Mouse (Mus musculus) ovary, adult 18-20 months (tissue): ENCODE data around the gene Dpysl5.

ENCODE experiments used
- DNase-seq: peaks from one replicate; pipeline ENCODE4 v3.0.0; 2022; ENCODE audit warnings: low spot score, mixed read lengths

Dpysl5 gene

DNA sequence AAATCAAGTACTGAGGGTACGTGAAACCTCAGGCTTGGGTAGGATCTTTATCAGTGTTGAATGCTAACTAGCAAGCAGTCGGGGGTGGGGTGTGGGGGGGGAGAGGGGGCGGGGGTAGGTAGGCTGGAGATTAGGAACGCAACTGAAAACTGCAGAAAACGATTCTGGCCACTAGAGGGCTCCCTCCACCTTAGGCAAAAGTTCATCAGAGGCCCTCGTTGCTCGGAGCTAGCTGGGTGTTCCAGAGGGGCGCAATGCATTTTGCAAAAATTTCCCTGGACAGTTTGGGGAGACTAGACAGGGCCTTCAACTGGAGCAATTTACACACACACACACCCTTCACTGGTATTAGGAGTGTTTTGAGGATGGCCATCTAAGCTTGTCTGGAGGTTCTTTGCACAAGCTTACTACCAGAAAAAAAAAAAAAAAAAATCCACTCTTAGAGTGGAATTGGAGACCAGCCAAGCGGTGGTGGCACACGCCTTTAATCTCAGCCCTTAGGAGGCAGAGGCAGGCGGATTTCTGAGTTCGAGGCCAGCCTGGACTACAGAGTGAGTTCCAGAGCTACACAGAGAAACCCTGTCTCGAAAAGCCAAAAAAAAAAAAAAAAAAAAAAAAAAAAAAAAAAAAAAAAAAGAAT is 1.5 kb upstream of the Dpysl5 start:
- DNase-seq, result peak; percentile 32

- no peak for DNase-seq
These were observed 878 bp upstream of the Dpysl5 start for GRCm38 (mm10) chr5:30710486-30710885.

GRCm38 (mm10) chr5:30712002-30712390 is 632 bp downstream of the Dpysl5 start:
- DNase-seq, result no peak

- no peak for DNase-seq
These were observed 1.3 kb downstream of the Dpysl5 start for GRCm38 (mm10) chr5:30712441-30713298.

GRCm38 (mm10) chr5:30713299-30713675 is 1.9 kb downstream of the Dpysl5 start:
- no peak for DNase-seq

DNA sequence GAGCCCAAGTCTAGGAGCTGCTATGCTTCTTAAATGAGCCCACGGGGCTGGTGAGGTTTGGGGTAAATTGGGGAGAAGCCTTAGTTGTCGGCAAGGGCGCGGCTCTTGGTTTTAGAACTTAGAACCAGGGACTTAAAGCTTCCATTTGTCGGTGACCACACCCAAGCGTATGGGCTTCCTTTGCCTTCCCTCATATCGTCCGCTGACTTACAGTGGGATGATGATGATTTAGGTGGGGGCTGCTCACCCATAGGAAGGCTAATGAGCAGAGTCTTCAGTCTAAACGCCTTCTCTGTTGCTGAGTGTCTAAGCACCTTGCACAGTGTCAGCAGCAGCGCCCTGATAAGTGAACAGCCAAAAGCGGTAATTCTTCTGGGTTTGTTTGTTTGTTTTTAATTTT is 2.3 kb downstream of the Dpysl5 start:
- no peak for DNase-seq

- no peak for DNase-seq
These were observed 4.9 kb downstream of the Dpysl5 start for GRCm38 (mm10) chr5:30716311-30716710.

- no peak for DNase-seq
These were observed 6.1 kb downstream of the Dpysl5 start for GRCm38 (mm10) chr5:30717506-30717905.

DNA sequence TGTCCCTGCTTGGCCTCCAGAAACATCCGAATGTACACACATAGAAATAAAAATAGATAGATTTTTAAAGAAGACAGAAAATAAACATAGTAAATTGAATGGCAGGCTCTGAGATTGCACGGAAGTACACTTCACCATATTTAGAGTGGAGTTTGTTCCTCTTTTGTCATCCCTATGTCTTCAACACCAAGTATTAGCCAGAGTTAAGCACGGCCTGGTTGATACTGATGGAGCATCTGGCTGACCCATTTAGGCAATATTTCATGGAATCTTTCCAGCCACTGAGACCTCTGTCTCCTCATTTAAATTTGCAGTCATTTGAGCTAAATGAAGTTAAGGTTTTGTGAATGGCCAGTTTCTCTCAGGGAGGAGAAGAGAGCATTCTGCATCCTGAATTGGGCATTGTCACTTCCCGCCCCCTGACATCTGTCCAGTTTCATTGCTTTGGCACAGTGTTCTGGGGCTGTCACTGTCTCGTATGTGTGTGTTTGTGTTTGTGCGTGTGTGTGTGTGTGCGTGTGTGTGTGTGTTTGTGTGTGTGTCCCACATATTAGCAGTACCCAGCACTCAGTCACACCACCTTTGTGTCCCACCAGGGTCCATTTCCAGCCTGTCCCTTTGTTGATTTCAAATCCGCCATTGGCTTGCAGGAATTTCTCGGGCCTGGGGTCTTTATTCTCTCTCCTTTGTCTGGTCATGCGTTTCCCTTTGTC is 6.8 kb downstream of the Dpysl5 start:
- no peak for DNase-seq

DNA sequence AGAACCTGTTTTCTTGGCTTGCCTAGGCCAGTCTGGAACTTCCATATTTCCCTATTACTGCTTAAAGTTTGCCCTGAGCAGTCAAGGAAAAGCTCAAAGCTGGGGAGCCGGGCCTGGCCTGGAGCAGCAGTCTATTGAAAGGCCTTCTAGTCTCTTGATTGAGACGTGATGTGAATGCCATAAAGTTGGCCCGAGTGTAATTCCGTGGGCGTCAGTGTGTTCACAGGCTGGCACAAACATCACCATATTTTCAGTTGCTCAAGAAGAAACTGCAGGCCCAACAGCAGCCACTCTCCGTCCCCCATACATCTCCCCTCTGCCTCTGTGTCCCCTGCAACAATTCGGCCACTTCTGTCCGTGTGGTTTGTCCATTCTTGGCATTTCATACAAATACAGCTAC is 10.6 kb downstream of the Dpysl5 start:
- no peak for DNase-seq

DNA sequence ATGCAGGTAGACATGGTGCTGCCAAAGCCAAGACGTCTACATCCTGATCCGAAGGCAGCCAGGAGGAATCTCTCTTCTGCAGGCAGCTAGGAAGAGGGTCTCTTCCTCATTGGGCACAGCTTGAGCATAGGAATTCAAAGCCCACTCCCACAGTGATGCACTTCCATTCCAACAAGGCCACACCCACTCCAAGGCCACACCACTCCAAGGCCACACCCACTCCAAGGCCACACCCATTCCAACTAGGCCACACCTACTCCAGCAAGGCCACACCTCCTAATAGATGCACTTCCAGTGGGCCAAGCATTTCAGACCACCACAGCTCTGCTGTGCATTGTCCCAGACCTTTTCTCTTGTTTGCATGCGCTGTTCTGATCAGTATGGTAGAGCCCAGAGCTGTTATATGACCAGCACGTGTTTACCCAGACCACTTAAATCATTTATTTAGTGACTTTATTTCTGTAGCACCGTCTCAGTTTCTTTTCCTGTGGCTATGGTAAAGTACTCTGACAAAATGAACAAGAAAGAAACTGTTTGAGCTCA is 14.9 kb downstream of the Dpysl5 start:
- DNase-seq, result no peak

DNA sequence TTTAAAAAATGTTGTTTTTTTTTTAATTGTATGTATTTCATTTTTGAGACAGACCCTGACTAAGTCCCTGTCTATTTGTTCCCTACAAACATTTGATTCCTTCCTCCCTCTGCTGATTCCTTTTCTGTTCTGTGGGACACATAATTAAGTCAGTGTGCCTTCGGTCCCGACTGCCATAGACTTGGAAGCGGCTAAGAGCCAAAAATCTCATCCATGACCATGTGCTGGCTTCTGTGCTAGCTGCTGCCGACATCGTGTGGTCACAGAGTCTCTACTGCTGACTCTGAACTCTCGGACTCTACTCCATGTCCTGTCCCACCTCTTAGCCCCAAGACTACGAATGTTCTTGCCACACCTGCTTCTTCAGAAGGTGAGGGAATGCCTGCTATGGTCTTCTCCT is 21.1 kb downstream of the Dpysl5 start:
- DNase-seq, result no peak

GRCm38 (mm10) chr5:30734666-30735065 is 23.3 kb downstream of the Dpysl5 start:
- no peak for DNase-seq

GRCm38 (mm10) chr5:30738127-30738828 is 26.9 kb downstream of the Dpysl5 start:
- DNase-seq, result peak; percentile 17

DNA sequence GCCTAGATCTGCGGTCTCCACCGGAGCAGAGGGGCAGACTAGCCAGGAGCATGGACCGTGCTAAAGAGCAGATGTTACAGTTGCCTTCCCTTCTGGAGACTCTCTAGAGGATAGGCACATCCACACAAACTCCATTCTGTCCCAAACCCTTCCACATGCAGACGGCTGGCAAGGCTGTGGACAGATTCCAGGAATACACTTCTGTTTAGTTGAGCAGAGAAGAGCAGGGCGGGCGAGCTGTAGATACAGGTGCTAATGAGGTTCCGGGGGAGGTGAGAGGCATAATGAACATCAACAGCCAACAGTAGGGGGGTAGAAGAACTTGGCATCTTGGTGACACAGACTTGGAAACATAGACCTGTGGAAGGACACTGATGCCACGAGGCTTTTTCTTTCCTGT is 28.2 kb downstream of the Dpysl5 start:
- DNase-seq, result no peak

DNA sequence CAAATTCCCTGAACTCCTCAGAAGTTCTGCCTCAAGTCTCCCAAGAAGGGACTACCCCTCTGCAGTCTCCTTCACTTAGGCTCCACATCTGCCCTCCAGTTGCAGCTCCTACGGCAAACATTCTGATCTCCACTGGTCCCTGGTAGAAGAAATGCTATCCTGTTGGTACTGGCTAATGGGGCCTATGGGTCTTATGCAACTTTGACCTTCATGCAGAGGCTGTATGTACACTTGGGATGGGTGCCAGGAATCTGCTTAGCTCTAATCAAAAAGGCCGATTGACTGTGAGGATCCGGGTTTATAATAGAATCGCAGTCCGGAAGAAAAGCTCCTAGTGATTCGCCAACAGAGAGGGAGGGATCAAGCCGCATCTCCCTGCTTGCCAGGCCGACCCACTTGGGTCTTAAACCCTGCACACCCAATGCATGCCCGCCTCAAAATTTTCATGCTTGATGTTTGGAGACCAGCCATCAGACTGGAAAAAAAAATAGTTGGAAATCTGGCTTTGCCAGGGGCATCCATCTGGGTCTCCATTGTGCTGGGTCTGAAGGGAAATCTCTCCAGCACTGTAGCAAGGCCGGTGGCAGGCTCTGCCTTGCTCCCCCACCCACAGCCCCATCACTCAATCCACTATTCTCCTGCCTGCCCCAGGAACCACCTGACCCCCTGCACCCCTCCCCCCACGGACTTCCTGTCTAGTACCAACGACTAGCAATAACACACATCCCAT is 38.4 kb downstream of the Dpysl5 start:
- DNase-seq, result no peak

- no peak for DNase-seq
These were observed 39.7 kb downstream of the Dpysl5 start for GRCm38 (mm10) chr5:30751071-30751470.

DNA sequence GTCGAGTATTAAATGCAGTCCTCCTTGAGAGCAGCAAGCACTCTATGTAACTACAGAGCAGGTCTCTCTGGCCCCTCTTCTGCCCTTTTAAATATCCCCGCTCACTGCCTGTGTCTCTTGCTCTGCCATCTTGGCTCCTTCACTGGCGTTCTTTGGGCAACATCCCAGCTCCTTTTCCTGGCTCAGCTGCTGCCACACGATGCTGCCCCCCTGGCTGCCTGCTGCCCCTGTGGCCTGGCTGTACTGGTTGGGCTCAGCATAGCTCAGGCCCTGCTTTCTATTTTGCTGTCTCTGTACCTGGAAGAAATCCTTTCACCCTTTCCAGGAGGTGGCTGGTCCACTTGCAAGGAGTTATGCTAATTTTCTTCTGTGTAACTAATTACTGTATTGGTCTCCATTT is 41.8 kb downstream of the Dpysl5 start:
- no peak for DNase-seq

DNA sequence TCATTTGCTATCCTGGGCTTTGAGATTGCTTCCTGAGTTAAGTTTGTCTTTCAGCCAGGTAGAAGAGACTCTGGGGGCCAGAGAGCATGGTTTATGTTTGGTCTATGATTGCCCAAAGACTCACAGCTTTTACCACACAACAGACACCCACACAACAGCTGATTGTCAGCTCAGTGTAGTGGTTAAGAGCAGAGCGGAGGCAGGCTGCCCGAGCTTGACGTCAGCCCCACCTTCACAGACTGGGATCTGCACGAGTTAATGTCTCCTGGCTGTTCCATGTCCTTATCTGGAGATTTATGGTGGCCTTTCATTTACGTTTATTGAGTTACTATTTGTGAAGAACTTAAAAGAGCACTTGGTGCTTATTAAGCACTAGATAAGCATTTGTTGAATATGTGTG is 43.9 kb downstream of the Dpysl5 start:
- no peak for DNase-seq

DNA sequence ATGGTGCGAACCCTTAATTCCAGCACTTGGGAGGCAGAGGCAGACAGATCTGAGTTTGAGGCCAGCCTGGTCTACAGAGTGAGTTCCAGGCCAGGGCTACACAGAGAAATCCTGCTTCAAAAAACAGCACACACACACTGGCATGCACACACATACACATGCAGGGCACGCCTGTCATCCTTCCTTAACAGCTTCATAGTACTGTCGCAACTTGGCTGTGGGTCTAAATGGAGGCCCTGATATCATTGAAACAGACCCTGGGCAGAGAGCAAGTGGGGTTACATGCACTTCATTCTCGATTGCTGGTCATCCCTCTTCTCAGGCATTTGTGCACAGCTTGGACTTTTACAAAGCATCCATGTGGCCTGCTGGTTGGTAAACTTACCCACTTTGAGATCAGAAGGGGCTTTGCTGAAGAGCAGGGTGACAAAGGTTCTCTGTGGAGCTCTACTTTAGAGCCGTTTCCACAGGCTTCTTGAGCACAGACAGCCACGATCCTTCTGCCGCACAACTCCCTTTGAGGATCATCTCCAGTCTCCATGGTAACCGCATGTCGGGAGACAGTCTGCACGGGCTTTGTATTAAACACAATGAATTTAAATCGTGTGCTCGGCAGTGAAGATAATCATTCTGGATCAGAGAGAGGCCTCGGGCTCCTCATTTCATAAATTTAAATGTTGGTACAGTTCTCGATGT is 51.6 kb downstream of the Dpysl5 start:
- no peak for DNase-seq

GRCm38 (mm10) chr5:30763511-30763830 is 52.1 kb downstream of the Dpysl5 start:
- no peak for DNase-seq
